Mouse (Mus musculus): ENCODE data around the gene G0s2.

DNA sequence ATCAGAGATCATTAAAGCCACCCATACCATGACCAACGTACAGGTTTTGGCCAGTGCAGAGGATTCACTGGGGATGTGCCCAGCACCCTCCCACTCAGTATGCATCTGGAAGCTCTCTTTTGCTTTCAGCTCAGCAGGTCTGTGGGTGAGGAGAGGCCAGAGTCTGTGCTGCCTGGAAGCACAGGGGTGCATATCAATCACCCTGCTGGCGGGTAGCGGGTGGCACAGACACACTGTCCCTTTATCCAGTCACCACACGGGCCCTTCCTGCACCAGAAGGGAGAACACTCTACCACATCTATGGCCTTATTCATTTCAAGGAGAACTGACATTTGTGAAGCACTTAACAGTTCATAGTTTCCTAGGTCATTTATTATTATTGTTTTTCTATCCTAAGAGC, 34.6 kb downstream of the G0s2 start:
- TF ChIP-seq POLR2A (IDR thresholded peaks at IDR 0.05; ENCODE audit: low read depth, low read length) = no peak
- 0 out of 2 replicates have a peak, but pooled peaks have one; percentile 10 for TF ChIP-seq CTCF (conservative IDR thresholded peaks at IDR 0.05; ENCODE audit: insufficient read depth, insufficient read length, low read depth, low read length)

All from kidney, adult 2 months (tissue).